Mouse (Mus musculus) adipocyte (in vitro differentiated cells): Measurements from ENCODE around the gene Rcvrn.

ENCODE experiments used
- DNase-seq: peaks from one replicate; pipeline ENCODE4 v3.0.0-alpha.2; 2016; ENCODE audit warnings: low spot score

The Rcvrn gene

GRCm38 (mm10) chr11:67694703-67695376, at the start of gene Rcvrn:
Gene Rcvrn (plus strand): TSS chr11:67695326.
- no peak for DNase-seq

GRCm38 (mm10) chr11:67647745-67648144, 47.4 kb upstream of the Rcvrn start:
- peak; percentile 80 for DNase-seq

- peak; percentile 15 for DNase-seq
Measured at GRCm38 (mm10) chr11:67648651-67649407, 46.3 kb upstream of the Rcvrn start.

- no peak for DNase-seq
Measured at GRCm38 (mm10) chr11:67649971-67650707, 45.0 kb upstream of the Rcvrn start.

GRCm38 (mm10) chr11:67651731-67652130, 43.4 kb upstream of the Rcvrn start:
- no peak for DNase-seq

GRCm38 (mm10) chr11:67652194-67652892, 42.8 kb upstream of the Rcvrn start:
- peak; percentile 30 for DNase-seq

GRCm38 (mm10) chr11:67652893-67653255, 42.3 kb upstream of the Rcvrn start:
- no peak for DNase-seq

- no peak for DNase-seq
Measured at GRCm38 (mm10) chr11:67653521-67654090, 41.5 kb upstream of the Rcvrn start.

GRCm38 (mm10) chr11:67654514-67654913, 40.6 kb upstream of the Rcvrn start:
- DNase-seq, result no peak

GRCm38 (mm10) chr11:67655236-67655959, 39.7 kb upstream of the Rcvrn start:
- no peak for DNase-seq

GRCm38 (mm10) chr11:67656366-67656765, 38.8 kb upstream of the Rcvrn start:
- DNase-seq, result no peak

GRCm38 (mm10) chr11:67656811-67657210, 38.3 kb upstream of the Rcvrn start:
- DNase-seq, result no peak

- peak; percentile 49 for DNase-seq
Measured at GRCm38 (mm10) chr11:67657685-67658382, 37.3 kb upstream of the Rcvrn start.

GRCm38 (mm10) chr11:67661465-67661864, 33.7 kb upstream of the Rcvrn start:
- no peak for DNase-seq

- no peak for DNase-seq
Measured at GRCm38 (mm10) chr11:67663437-67663836, 31.7 kb upstream of the Rcvrn start.

- DNase-seq, result no peak
Measured at GRCm38 (mm10) chr11:67664261-67664660, 30.9 kb upstream of the Rcvrn start.

- no peak for DNase-seq
Measured at GRCm38 (mm10) chr11:67664918-67665317, 30.2 kb upstream of the Rcvrn start.

- no peak for DNase-seq
Measured at GRCm38 (mm10) chr11:67666129-67666528, 29.0 kb upstream of the Rcvrn start.

GRCm38 (mm10) chr11:67667531-67668332, 27.4 kb upstream of the Rcvrn start:
- DNase-seq, result peak; percentile 24
